Mouse (Mus musculus) layer of hippocampus, adult 9-11 months (tissue): ENCODE results near the gene Tmem129.

ENCODE experiments used
- DNase-seq: peaks from one replicate; pipeline ENCODE4 v3.0.0; 2022

Gene Tmem129

GRCm38 (mm10) chr5:33657787-33658663, at the start of gene Tmem129, which contains the start of gene Tacc3:
Gene Tmem129 (minus strand): TSS chr5:33658416.
Gene Tacc3 (plus strand): TSS chr5:33658128.
- peak; percentile 99 for DNase-seq

GRCm38 (mm10) chr5:33707163-33707562, 48.9 kb upstream of the Tmem129 start:
- DNase-seq = no peak

- no peak for DNase-seq
These were observed 48.1 kb upstream of the Tmem129 start for GRCm38 (mm10) chr5:33706350-33706629.

GRCm38 (mm10) chr5:33705612-33706349, 47.6 kb upstream of the Tmem129 start:
- DNase-seq = no peak

GRCm38 (mm10) chr5:33704945-33705611, 46.9 kb upstream of the Tmem129 start:
- peak; percentile 75 for DNase-seq

- no peak for DNase-seq
These were observed 45.8 kb upstream of the Tmem129 start for GRCm38 (mm10) chr5:33703999-33704398.

DNA sequence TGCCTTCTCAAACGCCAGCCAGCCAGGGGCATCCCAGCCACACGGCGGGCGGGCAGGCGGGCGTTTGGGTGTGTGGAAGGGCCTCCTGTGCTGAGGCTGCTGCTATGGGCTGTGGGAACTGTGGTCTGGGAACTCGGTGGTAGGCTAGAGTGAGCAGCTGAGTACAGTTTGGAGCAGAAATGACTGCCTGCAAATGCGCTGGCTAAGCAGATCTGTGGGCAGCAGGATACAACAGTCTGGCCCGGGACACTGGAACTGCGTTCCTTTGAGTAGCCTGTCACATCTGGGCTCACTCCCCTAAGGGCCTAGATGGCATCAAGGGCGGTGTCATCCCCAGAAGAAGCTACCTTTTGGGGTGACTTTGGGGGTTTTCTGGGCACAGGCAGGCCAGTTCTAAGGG, 43.6 kb upstream of the Tmem129 start:
- DNase-seq = no peak

GRCm38 (mm10) chr5:33700010-33700409, 41.8 kb upstream of the Tmem129 start:
- no peak for DNase-seq

DNA sequence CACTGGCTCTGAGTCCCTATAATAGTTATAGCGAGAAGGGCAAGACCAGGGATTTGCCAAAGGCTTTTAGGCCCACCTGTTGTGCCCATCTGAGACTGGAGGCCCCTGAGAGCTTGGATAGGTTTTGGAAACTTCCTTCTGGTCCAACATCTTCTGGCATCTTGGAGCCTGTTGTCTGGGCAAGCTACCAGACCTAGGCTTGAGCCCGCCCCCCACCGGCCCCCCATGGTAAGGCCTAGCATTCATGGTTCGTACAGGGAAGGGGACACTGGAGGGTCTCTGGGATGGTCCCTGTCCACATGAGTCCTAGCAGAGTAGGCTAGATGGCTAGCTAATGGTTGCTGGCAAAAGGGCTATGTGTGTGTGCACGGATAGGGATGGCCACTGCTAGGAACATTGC, 40.5 kb upstream of the Tmem129 start:
- no peak for DNase-seq

DNA sequence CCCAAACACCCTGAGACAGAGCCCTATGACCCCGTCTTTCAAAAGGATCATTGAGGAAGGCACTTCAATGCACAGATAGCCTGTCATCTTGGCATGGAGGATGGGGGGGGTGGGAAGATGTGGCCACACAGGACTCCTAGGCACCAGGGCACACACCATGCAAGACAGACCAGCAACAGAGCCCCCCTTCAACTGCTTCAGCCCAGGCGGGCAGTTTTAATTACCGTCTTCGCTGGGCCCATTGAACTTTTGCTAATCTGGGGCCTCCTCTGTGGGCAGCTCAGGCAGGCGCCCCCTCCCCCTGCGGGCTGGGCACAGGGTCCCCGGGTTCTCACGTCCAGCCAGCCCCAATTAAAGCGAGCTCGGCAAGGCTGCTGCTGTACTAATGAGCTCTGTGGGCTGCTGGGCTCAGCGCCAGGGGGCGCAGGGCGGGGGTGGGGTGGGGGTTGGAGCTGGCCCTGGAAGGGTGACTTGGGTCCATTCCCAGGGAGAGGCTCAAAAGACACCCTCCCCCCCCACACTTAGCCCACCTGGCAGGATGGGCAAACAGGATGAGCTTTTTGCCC, 39.8 kb upstream of the Tmem129 start:
- peak; percentile 73 for DNase-seq

GRCm38 (mm10) chr5:33697534-33697933, 39.3 kb upstream of the Tmem129 start:
- DNase-seq = no peak

DNA sequence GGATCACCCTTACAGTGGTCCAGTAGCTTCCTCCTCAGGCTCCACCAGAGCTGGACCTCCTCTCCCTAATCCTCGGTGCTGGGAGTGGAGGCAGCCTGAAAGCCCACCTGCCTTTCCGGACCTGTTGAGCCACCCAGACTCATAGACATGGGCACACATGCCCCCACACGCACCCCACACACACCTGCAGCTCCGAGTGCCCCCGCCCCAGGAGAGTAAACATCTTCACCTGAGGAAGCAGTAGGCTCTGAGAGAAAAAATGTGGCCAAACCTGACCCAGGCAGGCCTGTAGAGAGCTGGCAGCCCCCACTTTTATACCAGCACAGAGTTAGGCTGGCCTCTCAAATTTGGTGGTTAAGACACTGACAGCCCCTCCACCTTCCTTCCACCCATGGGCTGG, 38.2 kb upstream of the Tmem129 start:
- DNase-seq = no peak

DNA sequence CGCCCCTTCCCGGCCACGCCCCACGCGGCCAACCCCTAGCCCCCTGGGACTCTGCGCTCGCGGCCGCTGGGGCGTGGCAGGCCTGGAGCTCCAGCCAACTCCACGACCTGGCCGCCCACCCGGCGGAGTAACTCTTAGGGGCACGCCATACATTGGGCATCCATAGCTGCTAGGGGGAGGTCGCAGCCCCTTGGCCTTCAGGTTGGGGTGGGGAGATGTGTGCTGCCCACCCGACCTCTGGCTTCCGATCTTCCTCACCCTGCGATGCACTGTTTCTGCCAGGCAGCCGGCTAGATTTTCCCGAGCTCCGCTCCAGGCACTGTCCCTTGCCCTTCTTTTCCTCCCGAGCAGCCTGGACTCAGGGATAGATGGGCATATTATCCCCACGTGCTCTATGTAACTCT, 37.5 kb upstream of the Tmem129 start:
- DNase-seq = no peak

- DNase-seq = peak; percentile 48
These were observed 36.9 kb upstream of the Tmem129 start for GRCm38 (mm10) chr5:33694848-33695717.

DNA sequence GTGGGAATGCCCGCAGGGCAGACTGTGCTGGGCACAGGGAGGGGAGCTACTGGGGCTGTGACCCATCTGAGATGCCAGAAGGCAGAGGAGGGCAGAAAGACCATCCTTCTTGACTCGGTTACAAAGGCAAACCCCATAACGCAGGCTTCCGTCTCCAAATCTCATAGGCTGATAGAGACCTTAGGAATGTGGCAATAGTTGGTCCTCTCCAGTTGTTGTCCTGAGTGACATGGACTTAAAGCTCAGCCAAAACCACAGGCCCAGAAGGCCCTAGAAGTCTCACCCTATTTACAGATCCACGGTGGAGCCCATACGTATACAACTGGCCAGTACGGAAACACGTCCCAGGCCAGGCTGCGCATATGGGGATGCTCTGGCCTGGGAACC, 36.2 kb upstream of the Tmem129 start:
- no peak for DNase-seq

GRCm38 (mm10) chr5:33692393-33692792, 34.2 kb upstream of the Tmem129 start:
- no peak for DNase-seq

DNA sequence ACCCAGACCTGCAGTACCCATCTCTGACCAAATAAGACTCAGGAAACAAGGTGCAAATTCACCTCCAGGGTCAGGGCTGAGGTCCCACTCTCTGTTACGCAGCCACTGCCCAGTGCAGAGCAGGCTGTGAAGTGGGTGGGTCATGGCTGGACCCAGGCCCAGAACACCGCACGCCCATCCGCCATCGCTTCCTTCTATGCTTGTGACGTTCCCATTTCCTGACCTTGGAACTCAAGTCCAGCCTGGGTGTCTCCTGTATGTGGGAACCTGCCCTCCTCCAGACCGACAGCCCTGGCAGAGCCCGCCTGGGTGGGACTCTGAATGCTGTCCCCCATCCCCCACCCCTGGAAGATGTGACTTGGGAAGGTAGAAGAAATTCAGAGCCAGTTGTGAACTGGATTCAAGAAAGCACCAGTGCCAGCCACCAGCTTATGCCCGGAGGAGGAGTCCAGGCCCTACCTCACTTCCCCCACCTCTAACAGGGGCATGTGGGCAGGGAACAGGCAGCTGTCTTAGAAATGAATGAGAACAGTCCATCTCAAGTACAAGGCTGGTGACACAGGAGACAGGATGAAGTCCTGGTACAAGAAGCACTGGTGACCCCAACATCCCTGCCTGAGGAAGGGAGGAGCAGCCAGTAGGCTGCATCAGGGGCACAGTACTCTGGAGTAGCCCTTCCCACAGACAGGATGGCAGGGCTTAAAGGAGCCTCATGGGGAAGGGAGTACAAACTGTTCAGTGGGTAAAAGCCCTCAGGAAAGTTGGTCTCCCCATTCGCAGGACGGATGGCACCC, 31.8 kb upstream of the Tmem129 start:
- DNase-seq = no peak

- DNase-seq = no peak
These were observed 31.1 kb upstream of the Tmem129 start for GRCm38 (mm10) chr5:33689221-33689844.

DNA sequence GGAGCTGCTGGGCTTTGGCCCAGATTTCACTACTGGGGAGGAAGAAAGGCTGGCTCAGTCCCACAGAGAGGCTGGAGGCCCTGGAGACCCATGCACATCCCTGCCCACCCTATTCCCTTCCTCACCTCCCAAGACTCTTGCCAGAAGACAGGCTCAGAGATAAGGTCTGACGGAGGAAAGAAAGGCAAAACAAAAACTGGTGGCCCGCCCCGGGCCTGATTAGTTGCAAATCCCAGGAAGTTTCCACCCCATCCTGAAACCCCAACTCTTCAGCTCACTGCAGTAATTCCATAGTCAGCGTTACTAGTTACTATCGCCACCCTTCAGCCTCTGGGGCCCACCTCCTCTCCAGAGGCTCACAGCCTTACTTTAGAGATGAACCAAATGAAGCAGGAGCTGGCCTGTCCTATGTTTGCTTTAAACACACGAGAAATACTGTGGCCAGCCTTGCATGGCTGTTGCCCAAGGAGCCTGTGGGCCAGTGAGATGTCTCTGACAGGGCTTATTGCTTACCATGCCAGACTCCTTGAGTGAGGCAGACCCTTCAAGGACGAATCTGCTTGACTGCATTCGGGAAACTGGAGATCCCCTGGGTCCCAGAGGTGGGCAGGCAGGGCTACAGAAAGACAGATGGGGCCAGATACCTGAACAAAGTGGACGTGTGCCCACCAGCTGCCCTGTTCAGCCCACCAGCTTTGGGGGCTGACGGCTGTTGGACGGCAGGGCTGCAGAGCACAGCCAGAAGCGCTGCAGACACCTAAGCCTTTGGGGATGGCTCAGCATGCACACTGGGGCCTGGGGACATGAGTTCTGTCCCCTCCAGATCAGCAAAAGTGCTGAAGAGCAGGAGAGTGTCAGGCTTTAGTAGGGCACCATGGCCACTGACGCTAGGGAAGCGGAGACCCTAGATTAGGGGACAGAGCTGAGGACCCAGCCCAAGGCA, 30.3 kb upstream of the Tmem129 start:
- DNase-seq = no peak

GRCm38 (mm10) chr5:33687142-33687541, 28.9 kb upstream of the Tmem129 start:
- no peak for DNase-seq
